Mouse (Mus musculus) ZHBTc4 (cell line): ENCODE data around the gene Adam15.

Source experiments
- DNase-seq: peaks from one replicate; pipeline ENCODE4 v3.0.0-alpha.2; 2011; ENCODE audit warnings: low read depth, low spot score

Gene Adam15

GRCm38 (mm10) chr3:89349869-89350501 is at the start of gene Adam15:
Gene Adam15 (minus strand): TSS chr3:89349996.
- peak; percentile 93 for DNase-seq

- DNase-seq = no peak
These were observed 46.8 kb upstream of the Adam15 start for GRCm38 (mm10) chr3:89396654-89397005.

GRCm38 (mm10) chr3:89395806-89396653 is 46.2 kb upstream of the Adam15 start:
- peak; percentile 91 for DNase-seq

GRCm38 (mm10) chr3:89395419-89395805 is 45.6 kb upstream of the Adam15 start:
- no peak for DNase-seq

GRCm38 (mm10) chr3:89394894-89395256 is 45.1 kb upstream of the Adam15 start:
- peak; percentile 95 for DNase-seq

GRCm38 (mm10) chr3:89394006-89394893 is 44.5 kb upstream of the Adam15 start, which contains the start of gene Zbtb7b:
Gene Zbtb7b (minus strand): TSS chr3:89394776.
- DNase-seq = peak; percentile 82

GRCm38 (mm10) chr3:89393605-89394004 is 43.8 kb upstream of the Adam15 start:
- DNase-seq = peak; percentile 98

- DNase-seq = no peak
These were observed 43.1 kb upstream of the Adam15 start for GRCm38 (mm10) chr3:89392871-89393311.

GRCm38 (mm10) chr3:89391663-89392511 is 42.1 kb upstream of the Adam15 start:
- peak; percentile 68 for DNase-seq

- DNase-seq = no peak
These were observed 41.2 kb upstream of the Adam15 start for GRCm38 (mm10) chr3:89390699-89391662.

- no peak for DNase-seq
These were observed 40.3 kb upstream of the Adam15 start for GRCm38 (mm10) chr3:89390111-89390515.

GRCm38 (mm10) chr3:89388901-89389740 is 39.3 kb upstream of the Adam15 start:
- DNase-seq = peak; percentile 76

- no peak for DNase-seq
These were observed 38.5 kb upstream of the Adam15 start for GRCm38 (mm10) chr3:89388134-89388881.

GRCm38 (mm10) chr3:89387632-89388031 is 37.8 kb upstream of the Adam15 start:
- no peak for DNase-seq

- no peak for DNase-seq
These were observed 36.9 kb upstream of the Adam15 start for GRCm38 (mm10) chr3:89386438-89387420.

- DNase-seq = no peak
These were observed 35.7 kb upstream of the Adam15 start for GRCm38 (mm10) chr3:89385451-89385850.
